Mouse (Mus musculus) left cerebral cortex, postnatal 4 days (tissue): ENCODE results near the gene Gm3002. TPM values are rescaled to one million over a fixed set of nuclear protein-coding genes. Genes with fewer than 3 reads are reported as not detected.
"Not testable (repeated sequence)": the region's sequence is repeated elsewhere in the genome, so short reads cannot be mapped to it uniquely, and the experiment has no call there.

Source experiments
- DNase-seq: peaks from one replicate; pipeline ENCODE4 v3.0.0-alpha.2; 2022
- intact Hi-C: fragments of 180-260 bp; cut with DNase I; formaldehyde crosslinking; loops from one replicate; pipeline ENCODE4 v1.15.1; 2025
- total RNA-seq, 2 experiments: library from RNA; stranded (reverse); gene quantifications; 2 replicates each; pipeline ENCODE4 v1.2.3; 2021

Gm3002 gene
- total RNA-seq = 1 to 10 TPM; 5.3 to 8.6 TPM

- DNase-seq, intact Hi-C loops: not testable (repeated sequence)
Measured at GRCm38 (mm10) chr14:3809774-3810173, at the start of gene Gm3002. Gene Gm3002 (plus strand): TSS chr14:3810074.

GRCm38 (mm10) chr14:3845945-3846344 is 36.1 kb downstream of the Gm3002 start, which contains the start of gene Gm3033:
Gene Gm3033 (plus strand): TSS chr14:3846245.
- intact Hi-C loops = not testable (repeated sequence)

GRCm38 (mm10) chr14:3883872-3884271 is 74.0 kb downstream of the Gm3002 start, which contains the start of gene Gm2916:
Gene Gm2916 (plus strand): TSS chr14:3884172.
- intact Hi-C loops, DNase-seq: not testable (repeated sequence)

More at GRCm38 (mm10) chr14:3845945-3846344, 36.1 kb downstream of the Gm3002 start, which contains the start of gene Gm3033:
- not testable (repeated sequence) for DNase-seq

- intact Hi-C loops, DNase-seq: not testable (repeated sequence)
Measured at GRCm38 (mm10) chr14:3931456-3931855, 121.6 kb downstream of the Gm3002 start, which contains the start of gene Gm3029. Gene Gm3029 (plus strand): TSS chr14:3931756.

- intact Hi-C loops = not testable (repeated sequence)
Measured at GRCm38 (mm10) chr14:3963247-3963646, 153.4 kb downstream of the Gm3002 start, which contains the start of gene Gm3095. Gene Gm3095 (plus strand): TSS chr14:3963547.

GRCm38 (mm10) chr14:3998094-3998493 is 188.2 kb downstream of the Gm3002 start, which contains the start of gene Gm3099:
Gene Gm3099 (plus strand): TSS chr14:3998394.
- intact Hi-C loops, DNase-seq: not testable (repeated sequence)

More at GRCm38 (mm10) chr14:3963247-3963646, 153.4 kb downstream of the Gm3002 start, which contains the start of gene Gm3095:
- DNase-seq = not testable (repeated sequence)

Other genes starting within 250 kb of the Gm3002 start
- not detected for gene Gm3012, start 175.6 kb upstream of the Gm3002 start, total RNA-seq
- 10 to 100 TPM; 18.6 to 18.8 TPM for gene Gm3020, start 158.0 kb upstream of the Gm3002 start, total RNA-seq
- gene Gm3043, start 121.3 kb upstream of the Gm3002 start, total RNA-seq = not detected
- not detected for gene Gm3033, start 36.2 kb downstream of the Gm3002 start, total RNA-seq
- gene Gm2916, start 74.1 kb downstream of the Gm3002 start, total RNA-seq = not detected
- not detected for gene Gm3029, start 121.7 kb downstream of the Gm3002 start, total RNA-seq
- gene Gm3095, start 153.5 kb downstream of the Gm3002 start, total RNA-seq = 1 to 10 TPM; 1.0 to 1.2 TPM
- not detected for gene Gm3099, start 188.3 kb downstream of the Gm3002 start, total RNA-seq
- gene Gm5796, start 213.9 kb downstream of the Gm3002 start, total RNA-seq = 10 to 100 TPM; 27.3 to 27.4 TPM